Mouse (Mus musculus) retina, postnatal 1 day (tissue): ENCODE data around the gene Sec14l2.
A peak's percentile ranks its signal among the peaks of the same experiment; 100 is the strongest.

Experiments used
- DNase-seq: peaks from one replicate; pipeline ENCODE4 v3.0.0-alpha.2; 2012

The Sec14l2 gene

DNA sequence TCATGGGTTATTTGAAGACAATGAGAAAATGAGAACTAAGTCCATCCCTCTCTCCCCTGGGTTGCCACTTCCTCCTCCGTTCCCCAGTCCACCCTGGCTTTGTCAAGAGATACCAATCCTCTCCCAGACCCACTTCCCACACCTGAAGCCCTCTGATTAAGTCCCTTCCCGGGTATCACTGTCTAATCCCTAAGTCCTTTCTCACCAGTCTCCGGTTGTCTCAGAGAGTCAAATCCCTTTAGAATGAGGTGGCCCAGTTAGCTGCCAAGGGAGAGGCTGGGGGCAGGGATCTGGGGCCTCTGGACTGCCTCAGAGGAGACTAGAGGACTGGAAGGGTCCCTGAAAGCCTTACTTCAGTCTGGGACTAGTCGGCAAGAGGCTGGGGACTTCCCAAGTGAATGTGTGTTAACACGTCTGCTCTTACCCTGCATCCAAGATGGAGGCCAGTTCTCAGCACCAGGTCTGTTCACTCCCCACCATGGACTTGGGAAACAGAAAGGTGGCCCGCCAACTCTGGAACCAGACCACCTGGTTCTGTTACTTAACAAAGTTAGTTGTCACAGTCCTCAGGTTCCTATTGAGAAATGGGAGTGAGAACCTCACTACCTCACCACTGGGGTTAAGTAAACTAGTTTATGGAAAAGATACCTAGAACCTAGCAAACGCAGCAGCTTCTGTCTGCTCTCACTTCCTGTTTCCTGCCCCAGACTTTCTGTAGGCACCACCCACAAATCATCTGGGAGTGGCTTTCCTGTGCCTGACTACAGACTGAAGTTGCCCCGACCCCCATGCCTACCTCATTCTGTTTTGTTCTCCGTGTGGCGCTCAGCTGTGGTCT is at the start of gene Sec14l2:
Gene Sec14l2 (minus strand): TSS at position 674 of the 838 bp plus-strand sequence.
- DNase-seq = peak; percentile 72

DNA sequence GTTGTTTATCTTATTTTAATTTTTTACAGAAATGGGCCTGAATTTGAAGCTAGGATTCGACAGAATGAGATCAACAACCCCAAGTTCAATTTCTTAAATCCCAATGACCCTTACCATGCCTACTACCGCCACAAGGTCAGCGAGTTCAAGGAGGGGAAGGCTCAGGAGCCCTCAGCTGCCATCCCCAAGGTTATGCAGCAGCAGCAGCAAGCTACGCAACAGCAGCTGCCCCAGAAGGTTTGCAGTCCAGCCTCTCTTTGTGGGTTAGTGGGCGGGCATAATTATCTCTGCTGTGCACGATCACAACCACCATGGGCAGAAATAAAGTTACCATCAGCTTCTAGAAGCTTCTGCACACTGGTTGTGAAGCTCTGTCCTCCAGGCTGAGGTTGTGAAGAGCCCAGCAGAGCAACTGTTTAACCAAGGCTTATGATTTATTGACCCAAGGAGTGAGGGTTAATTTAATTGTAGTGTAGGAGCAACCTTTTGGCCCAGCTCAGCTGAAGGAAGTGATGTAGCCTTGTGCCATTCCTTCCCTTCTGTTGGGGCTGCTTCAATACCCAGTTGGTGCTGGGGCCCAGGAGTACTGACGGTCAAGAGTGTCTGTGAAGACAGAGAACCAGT is 43.4 kb upstream of the Sec14l2 start:
- DNase-seq = no peak

DNA sequence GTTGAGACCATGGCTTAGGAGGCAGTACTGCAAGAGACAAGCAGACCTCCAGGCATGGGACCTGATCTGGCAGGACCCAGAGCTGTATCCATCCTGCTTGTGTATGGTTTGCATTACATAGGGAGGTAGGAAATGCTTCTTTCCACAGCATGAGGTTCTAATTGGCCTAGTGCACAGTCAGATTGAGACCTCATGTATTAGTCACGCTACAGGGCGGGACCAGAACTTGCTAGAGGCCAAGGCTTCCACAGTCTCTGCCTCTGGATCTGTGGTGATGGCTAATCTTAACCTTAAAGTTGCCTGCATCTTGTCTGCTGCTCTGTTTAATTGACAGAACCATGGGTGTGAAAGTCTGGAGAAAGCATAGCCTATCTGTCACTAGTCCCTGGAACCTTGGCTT is 41.5 kb upstream of the Sec14l2 start:
- no peak for DNase-seq

DNA sequence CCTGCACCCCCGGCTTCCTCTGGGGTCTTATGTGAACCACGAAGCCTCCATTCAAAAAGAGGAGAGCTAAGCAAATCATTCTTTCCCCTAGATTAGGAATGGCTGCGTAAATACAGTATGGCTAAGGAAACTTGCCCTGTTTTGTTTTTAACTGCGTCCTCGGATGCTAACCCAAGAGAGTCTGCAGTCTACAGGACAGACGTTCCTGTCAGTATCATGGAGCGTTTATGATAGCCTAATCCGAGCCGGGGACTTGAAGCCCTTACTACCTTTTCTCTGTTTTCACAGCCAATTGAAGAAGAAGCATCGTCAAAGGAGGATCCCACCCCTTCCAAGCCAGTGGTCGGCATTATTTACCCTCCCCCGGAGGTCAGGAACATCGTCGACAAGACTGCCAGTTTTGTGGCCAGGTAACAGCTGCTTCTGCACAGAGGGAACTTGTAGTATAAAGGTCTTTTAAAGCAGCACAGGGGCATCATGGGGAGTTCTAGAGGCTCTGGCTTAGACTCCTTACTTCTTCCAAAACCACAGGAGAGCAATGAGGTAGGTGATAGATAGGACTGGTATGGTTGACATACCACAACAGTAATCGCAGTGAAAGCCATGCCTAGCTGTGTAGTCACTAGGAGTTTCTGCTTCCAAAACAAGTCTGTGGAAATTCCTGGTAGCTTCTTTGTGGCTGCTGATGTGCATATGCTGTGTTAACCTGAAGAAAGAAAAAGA is 37.7 kb upstream of the Sec14l2 start:
- DNase-seq = no peak

DNA sequence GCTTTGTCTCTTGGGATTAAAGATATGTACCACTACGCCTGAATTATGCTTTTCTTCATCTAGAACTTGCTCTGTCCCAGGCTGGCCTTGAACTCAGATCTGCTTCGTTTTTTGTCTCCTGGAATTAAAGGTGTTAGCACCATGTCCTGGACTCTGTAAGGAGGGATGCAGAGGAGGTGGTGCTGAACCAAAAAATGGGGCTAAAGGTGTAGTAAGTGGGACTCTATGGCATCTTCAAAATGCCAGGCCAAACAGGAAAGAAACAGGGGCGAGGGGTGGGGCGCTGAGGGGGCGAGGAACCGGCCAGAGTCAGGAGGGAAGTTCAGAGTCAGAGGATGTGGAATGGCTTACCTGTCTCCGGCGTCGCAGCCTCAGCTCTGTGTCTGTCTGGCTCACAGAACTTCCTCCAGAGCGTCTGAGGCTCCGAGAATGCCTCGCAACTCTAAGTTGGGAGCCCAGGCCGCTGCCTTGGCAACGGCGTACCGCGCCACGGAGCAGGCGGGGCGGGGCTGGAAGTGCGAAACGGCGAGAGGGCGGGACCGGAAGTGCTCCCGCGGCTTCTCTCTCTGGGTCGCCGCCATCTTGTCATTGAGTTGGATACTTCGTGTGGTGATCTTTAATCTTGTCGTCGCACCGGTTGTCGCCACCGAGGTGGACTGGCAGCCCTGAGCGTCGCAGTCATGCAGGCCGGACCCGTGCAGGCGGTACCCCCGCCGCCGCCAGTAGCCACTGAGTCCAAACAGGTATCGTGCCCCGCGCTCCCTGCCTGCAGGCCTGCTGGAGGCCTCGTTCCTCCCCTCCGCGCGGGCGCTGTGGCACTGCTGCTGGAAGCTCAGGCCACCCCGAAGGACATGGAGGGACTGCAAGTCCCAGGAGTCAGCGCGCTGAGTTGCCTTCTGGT is 36.8 kb upstream of the Sec14l2 start, which contains the start of the genes Ccdc157 and Sf3a1:
Gene Ccdc157 (minus strand): TSS at position 486 of the 901 bp plus-strand sequence.
Gene Sf3a1 (plus strand): TSS at position 543 of the 901 bp plus-strand sequence.
- DNase-seq = peak; percentile 96

DNA sequence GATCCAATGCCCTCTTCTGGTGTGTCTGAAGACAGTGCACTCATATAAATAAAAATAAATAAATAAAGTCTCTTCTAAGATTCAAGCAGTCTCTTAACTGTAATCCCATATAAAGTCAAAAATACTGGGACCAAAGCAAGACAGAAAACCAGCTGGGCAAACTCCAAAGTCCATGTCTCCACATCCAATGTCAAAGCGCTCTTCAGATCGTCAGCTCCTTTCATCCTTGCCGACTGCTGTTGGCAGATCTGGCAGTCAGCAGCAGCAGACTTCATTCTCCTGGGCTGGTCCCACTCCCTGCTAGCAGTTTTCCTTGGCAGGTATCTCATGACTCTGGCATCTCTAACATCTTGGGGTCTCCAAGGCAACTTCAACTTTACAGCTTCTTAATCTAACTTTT is 35.5 kb upstream of the Sec14l2 start:
- no peak for DNase-seq

DNA sequence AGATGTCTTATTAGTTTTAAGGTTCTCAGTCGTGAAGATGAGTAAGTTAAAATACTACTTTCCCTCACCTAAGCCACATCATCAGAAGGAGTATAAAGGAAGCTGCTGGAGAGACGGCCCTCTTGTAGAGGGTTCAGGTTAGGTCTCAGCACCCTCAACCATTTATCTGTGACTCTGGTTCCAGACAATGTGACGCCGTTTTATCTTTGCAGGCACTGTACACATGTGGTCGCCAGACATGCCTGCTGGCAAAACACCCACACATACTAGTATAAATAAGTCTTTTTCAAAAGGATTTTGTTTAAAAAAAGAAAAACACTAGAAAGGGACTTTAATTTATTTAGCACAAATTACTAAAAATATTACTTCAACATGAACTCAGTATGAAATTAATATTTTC is 32.4 kb upstream of the Sec14l2 start:
- no peak for DNase-seq

DNA sequence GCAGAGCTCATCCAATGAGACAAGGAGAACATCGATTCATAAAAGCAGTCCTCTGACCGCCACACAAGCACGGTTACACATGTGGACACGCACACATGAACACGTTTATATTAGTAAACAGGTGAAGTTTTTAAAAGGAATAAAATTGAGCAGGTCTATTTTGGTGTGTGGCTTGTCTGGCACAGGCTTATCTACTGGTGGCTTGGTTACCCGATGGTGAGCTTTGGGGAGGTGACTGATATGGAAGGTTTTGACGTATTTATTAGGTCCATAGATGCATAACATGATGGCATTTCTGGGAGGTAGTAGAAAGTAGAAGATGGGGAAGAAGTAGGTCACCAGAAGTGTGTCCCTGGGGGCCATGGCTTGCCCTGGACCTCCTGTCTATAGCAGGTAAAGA is 30.5 kb upstream of the Sec14l2 start:
- no peak for DNase-seq

DNA sequence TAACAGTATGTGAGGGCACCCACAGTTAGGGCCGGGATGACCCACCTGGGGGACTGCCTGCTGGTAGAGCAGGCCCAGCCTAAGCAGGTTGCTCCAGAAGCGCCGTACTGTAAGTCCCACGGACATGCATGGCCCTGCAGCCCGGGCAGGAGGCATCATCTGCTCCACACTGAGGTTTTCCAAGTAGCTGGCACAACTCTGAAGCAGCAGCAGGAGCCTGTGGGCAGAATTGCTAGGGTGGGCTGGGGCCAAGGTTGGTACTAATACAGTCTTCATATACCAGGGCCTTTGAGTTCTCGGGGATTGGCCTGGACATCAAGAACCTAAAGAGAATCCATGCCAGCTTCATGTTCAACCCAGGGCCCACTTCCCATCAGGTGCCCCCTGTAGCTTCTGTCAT is 26.7 kb upstream of the Sec14l2 start:
- DNase-seq = no peak

DNA sequence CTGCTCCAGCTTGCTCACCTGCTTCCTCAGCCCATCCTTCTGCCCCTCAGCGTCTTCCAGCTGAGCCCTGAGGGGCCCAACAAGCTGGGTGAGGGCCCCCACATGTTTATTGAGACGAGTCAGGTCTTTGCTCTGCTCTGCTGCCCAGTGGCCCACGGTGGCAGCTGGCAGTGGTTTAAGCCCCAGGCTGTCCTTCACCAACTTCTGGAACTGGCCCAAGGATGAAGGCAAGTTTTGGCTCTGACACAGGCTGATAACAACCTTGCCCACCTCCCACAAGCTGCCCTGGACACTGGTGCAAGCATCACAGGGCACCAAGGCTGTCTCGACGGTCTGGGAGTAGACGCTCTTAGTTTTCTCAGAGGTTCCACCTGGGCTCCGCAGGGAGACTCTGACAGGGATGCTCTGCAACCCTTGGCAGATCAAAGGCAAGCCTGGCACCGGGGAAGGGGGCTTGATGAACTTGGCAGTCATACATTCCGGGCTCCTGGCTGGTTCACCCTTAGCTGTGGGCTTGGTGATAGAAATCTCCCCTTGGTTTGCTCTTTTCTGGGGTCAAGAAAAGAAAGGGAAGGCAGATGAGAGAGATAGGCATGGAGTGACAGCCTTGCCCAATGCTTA is 25.4 kb upstream of the Sec14l2 start:
- DNase-seq = no peak

DNA sequence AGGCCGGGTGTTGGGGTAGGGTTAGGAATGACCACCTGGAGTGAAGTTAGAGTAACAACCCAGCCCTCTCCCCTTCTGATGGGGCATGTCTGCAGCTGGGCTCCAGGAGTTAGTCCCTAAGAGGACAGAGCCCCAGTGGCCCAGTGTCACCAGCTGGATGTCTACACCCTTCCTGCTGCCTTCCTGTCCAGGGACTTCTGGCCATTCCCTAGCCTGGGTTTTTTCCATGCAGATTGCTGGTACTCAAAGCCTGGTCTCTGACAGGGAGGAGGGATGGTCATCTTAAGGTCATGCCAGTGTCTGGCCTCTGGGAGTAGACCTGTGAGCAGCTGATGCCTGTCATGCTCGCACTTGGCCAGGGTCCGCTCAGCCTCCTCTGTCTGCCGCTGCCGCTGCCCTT is 24.9 kb upstream of the Sec14l2 start:
- DNase-seq = no peak

DNA sequence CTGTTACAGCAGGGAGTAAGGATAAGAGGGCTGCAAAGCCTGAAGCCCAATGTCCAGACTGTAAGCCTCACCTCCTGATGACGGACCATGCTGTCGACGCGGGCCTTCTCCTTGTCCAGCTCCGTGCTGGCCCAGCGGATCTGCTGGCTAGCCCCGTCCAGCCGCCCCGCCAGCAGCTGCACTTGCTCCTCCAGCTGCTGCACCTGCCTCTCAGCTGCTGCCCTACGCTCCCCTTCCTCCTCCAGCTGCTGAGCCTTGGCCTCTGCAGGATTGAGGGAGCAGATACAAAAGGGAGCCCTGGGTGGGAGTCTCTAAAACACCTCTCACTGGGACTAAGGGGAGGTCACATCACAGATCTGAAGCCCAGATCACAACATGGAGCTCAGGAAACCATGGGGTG is 23.9 kb upstream of the Sec14l2 start:
- no peak for DNase-seq

DNA sequence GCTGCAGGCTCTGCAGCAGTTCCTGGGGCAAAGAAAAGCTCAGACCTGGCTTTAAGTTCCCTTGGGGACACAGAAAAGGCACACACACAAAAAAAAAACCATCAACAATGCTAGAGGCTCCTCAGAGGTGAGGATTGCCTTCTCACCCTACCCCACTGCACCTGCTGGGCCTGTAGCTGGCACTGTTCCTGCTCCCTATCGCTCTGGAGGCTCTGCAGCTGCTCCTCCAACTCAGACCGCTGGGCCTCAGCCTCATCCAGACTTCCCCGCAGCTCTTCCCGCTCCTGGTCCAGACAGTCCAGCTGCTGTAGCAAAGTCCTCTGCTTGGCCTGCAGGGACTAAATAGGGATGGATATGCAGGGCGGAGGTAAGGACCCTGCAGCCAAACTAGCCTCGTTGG is 23.2 kb upstream of the Sec14l2 start:
- DNase-seq = no peak

DNA sequence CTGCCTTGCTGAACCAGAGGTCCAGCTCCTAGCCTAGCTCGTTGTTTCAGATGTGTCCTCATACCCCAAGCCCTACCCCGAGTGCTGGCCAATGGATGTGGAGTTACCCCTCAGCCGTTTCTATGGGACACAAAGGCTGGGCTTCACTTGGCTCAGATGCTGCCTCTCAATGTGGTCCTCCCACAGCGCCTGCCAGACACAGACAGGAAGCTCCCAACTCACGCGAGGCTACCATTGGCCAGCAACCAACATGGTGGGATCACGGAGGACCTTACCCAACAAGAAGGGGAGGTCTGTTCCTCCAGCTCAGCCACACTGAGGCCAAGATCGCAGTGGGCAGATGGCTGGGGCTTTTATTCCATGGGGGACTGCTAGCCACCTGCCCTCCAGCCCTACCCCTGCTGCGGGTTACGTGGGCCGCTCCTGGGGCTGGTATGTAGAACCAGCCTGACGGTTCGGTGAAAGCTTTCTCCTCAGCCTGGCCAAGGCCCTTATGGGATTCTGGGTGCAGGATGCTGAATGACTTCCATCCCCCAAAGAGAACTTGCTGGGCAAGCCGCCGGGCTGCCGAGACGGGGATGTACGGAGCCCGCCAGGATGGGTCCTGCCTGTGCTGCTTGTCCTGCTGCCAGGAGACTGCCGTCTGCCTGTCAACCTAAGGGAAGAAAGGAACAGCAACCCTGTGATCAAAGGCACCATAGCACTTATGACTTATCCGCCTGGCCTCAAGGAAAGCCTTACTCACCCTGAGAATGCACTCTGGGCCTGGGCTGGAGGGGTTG is 20.3 kb upstream of the Sec14l2 start:
- DNase-seq = no peak

DNA sequence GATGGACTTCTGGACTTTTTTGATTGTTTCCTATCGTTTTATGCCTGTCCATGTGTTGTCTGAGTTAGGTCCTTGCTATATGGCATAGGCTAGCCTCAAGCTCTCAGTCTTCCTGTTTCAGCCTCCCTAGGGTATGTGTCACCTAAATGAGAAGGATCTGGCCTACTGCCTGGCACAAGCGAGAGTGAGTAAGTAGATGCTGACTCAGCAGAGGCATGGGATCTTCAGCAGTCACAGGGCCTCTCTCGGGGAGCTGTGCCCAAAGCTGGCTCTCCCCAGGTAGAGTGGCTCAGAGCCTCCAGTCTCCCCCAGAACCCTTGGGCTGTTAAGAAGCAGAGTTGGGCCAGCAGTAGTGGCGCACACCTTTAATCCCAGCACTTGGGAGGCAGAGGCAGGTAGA is 19.1 kb upstream of the Sec14l2 start:
- DNase-seq = no peak

DNA sequence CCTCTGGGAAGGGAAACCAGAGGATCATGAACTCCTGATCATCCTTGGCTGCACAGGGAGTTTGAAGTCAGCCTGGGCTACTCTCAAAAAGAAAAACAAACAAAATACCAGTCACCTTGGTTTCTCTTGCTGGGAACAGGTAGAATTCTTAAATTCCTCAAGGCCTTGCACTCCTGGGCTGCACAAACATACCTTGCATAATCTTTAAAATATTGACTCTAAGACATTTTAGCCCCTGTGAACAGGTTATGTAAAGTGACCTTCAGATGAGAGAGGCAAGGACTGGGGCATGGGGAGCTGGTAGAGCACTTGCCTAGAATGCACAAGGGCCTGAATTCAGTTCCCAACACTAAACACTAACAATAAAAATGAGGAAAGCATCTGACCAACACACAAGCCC is 18.3 kb upstream of the Sec14l2 start:
- DNase-seq = no peak

DNA sequence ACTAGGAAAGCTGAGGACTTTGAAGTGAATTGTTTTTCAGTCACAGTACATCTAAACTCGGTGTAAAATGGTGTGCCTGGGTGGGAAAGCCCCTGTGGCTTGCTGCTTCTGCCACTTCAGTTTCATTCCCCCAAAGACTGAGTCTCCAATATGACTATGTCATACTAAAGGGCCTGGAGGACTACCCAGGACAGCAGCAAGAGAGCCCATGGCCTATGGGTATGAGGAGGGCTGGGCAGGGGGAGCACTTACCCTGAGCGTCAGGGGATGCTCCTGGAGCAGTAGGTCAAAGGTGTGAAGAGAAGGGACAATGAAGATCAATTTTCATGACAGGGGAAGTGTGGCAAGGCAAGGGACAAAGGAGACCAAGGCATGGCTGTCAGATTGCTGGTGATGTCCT is 15.7 kb upstream of the Sec14l2 start:
- DNase-seq = no peak

DNA sequence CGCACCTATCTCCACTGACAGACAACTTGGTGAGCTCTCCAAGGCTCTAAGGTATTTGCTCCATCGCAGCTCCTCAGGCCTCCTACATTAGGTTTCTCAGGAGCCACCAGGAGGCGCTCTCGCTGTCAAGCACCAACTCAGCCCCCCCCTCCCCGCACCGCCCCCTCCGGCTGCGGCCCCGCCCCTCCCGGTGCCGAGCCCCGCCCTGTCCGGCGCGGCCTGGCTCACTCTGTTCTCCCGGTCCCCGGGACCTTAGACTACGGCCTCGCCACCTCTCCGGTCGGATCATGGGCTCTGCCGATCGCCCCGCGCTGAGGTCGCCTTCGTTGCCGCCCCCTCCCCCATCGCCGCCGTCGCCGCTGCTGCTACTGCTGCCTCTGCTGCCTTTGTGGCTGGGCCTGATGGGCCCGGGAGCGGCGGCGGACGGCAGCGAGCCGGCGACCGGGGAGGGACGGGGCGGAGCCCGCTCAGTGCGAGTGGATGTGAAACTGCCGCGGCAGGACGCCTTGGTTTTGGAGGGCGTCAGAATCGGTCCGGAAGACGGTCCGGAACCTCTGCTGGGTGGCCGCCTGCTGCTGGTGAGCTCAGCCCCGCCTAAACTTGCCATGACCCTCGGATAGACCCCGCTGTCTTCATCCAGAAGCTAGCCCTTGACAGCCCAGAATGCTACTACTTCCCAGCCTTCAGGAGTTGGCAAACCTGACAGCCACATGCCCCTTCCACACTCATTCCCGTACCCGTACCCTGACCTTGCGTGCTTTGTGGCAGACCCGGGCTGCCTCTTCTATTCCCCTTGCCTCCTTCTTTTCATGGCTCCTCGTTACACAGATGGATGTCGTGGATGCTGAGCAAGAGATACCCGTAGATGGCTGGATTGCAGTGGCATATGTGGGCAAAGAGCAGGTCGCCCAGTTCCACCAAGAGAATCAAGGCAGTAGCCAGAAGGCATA is 12.0 kb upstream of the Sec14l2 start, which contains the start of gene Rnf215:
Gene Rnf215 (plus strand): TSS at position 217 of the 950 bp plus-strand sequence.
- peak; percentile 93 for DNase-seq

DNA sequence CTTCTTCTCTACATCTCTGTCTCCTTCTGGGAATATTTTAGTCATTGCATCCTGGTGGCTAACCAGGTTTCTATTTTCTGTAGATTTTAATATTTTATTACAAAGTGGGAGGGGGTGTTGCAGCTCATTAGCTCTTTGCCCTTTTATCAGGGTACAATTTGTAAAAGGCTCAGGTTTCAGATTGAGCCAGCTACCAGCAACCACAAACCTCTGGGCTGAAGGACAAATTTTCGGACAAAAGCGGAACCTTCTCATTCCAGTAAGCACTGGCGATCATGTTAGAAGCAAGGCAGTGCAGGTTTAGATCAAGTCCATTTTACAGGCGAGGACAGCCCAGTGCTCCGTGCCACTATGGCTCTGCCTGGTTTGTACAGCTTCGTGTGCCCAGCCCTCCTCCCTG is 11.2 kb upstream of the Sec14l2 start:
- no peak for DNase-seq

DNA sequence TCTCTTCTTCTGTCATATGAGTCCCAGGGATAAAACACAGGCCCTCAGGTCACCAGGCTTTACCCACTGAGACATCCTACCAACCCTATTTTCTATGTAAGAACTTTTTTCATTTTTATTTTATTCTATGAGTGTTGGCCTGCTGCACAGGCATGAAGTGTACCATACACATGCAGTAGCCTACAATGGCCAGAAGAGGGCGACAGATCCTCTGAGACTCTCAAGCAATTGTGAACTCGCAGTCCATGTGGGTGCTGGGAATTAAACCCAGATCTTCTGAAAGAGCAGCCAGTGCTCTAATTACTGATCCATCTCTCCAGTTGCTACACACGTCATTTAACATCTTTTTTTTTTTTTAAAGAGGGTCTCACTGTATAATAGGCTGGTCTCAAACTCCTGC is 10.2 kb upstream of the Sec14l2 start:
- DNase-seq = peak; percentile 41
